Mouse (Mus musculus) T-helper 17 cell (primary cell): ENCODE measurements at regions not wholly inside any gene's neighbourhood (a gene's known extent, or its start where the extent isn't known, plus 50 kb on each side); places are given as distances from the start of the nearest gene placed in this dataset.

Source experiments
- in situ Hi-C, 2 experiments: fragments of 300-600 bp; cut with MboI, MseI; formaldehyde crosslinking; loops; 1 replicate in 1 of 2; 2 replicates in 1 of 2; pipeline ENCODE4 v1.15.1; 2025; ENCODE audit warnings: high pct_unique_total_duplicates in 2 of 2

GRCm38 (mm10) chr8:98403645-98404032 lies 1012.6 kb downstream of the Cdh8 start:
- in situ Hi-C loops: loop anchor here (10.0 to 25.0 kb wide), 2 partner anchors 631 to 1916 kb away; no protein-coding TSS in a partner anchor

GRCm38 (mm10) chr8:98402852-98403644 lies 1013.2 kb downstream of the Cdh8 start:
- in situ Hi-C loops: loop anchor here (10.0 to 25.0 kb wide), 2 partner anchors 632 to 1916 kb away; no protein-coding TSS in a partner anchor

- in situ Hi-C loops: no loop called here
Measured at GRCm38 (mm10) chr8:98381815-98382214, 1034.5 kb downstream of the Cdh8 start.

- in situ Hi-C loops: no loop called here
Measured at GRCm38 (mm10) chr8:98380387-98380786, 1035.9 kb downstream of the Cdh8 start.

GRCm38 (mm10) chr8:98377743-98378142 lies 1038.5 kb downstream of the Cdh8 start:
- in situ Hi-C loops: no loop called here

GRCm38 (mm10) chr8:98372711-98373420 lies 1043.4 kb downstream of the Cdh8 start:
- in situ Hi-C loops: no loop called here

- in situ Hi-C loops: no loop called here
Measured at GRCm38 (mm10) chr8:98365378-98366095, 1050.7 kb downstream of the Cdh8 start.

- in situ Hi-C loops: no loop called here
Measured at GRCm38 (mm10) chr8:98337279-98337678, 1079.0 kb downstream of the Cdh8 start.

GRCm38 (mm10) chr8:98309405-98309990 lies 1106.8 kb downstream of the Cdh8 start:
- in situ Hi-C loops: no loop called here

GRCm38 (mm10) chr8:98294975-98295374 lies 1121.3 kb downstream of the Cdh8 start:
- in situ Hi-C loops: no loop called here

GRCm38 (mm10) chr8:98260281-98260680 lies 1156.0 kb downstream of the Cdh8 start:
- in situ Hi-C loops: loop anchor here in 1 of 2 experiments (5.0 kb wide), 1 partner anchor 52 kb away; no protein-coding TSS in a partner anchor

GRCm38 (mm10) chr8:98243328-98243926 lies 1172.8 kb downstream of the Cdh8 start:
- in situ Hi-C loops: no loop called here

GRCm38 (mm10) chr8:98214019-98214418 lies 1202.3 kb downstream of the Cdh8 start:
- in situ Hi-C loops: no loop called here
